Mouse (Mus musculus): ENCODE measurements around the gene Cfi.
A peak's percentile ranks its signal among the peaks of the same experiment; 100 is the strongest.

Cfi gene

DNA sequence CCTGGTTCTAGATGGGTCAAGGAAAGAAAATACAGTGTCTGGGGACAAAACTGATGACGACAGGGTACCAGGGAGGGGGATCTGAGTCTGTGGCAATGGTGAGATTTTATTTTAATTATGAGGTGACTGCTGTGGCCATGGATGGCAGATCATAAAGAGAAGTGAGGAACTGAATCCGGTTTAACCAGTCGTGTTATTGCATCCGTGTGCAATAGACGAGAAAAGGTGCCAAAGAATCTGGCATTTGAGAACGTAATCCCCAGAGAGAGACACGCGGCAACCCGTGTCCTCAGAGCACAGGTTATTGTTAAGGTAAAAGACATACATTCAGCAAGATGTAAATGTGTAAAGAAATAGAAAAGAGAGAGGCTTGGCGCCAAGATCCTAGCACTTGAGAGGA, 41.6 kb downstream of the Cfi start:
- no peak for DNase-seq (ENCODE audit: low spot score)

DNA sequence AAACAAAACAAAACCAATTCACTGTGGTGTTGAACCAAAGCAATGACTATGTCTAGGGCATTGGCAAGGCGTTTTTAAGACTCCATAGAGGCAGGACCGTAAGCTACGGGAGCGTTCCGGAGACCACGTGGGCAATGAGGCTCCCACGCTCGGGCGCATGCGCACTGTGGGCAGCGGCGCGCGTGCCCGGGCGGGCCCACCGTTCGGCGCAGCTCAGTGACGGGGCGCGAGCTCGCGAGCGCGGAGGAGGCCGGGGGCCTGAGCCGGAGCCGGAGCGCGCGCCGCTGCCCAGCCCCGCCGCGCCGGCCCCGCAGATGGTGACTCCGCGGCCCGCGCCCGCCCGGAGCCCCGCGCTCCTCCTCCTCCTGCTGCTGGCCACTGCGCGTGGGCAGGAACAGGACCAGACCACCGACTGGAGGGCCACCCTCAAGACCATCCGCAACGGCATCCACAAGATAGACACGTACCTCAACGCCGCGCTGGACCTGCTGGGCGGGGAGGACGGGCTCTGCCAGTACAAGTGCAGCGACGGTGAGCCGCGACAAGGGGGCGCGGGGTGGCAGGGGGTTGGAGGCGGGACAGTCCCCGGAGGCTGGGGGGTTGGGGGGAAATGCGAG, 42.8 kb downstream of the Cfi start, which contains the start of gene Pla2g12a:
Gene Pla2g12a (plus strand): TSS at position 202 of the 617 bp plus-strand sequence.
- DNase-seq (ENCODE audit: low spot score), result peak; percentile 91

- DNase-seq (ENCODE audit: low spot score), result peak; percentile 59
Observed at GRCm38 (mm10) chr3:129879131-129879757, 43.6 kb downstream of the Cfi start.

DNA sequence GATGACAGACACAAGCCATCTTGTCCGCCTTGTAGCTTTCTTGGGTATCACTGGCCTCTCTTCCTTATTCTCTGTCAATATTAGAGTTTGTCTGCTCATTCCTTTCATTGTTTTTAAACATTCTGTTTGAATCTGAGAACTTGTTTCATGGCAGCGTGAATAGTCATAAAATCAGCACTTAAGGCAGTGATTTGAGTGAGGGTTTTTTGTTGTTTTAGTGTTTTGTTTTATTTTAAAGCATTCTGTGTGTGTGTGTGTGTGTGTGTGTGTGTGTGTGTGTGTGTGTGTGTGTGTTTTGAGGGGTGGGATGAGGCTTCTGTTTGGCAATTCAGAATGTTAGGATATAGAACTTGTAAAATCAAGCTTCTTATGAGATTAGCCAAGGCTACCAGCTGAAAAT, 44.2 kb downstream of the Cfi start:
- no peak for DNase-seq (ENCODE audit: low spot score)

GRCm38 (mm10) chr3:129880925-129881593, 45.4 kb downstream of the Cfi start:
- DNase-seq (ENCODE audit: low spot score), result no peak

- no peak for DNase-seq (ENCODE audit: low spot score)
Observed at GRCm38 (mm10) chr3:129885577-129885976, 49.9 kb downstream of the Cfi start.

- no peak for DNase-seq (ENCODE audit: low spot score)
Observed at GRCm38 (mm10) chr3:129886430-129886829, 50.7 kb downstream of the Cfi start.

DNA sequence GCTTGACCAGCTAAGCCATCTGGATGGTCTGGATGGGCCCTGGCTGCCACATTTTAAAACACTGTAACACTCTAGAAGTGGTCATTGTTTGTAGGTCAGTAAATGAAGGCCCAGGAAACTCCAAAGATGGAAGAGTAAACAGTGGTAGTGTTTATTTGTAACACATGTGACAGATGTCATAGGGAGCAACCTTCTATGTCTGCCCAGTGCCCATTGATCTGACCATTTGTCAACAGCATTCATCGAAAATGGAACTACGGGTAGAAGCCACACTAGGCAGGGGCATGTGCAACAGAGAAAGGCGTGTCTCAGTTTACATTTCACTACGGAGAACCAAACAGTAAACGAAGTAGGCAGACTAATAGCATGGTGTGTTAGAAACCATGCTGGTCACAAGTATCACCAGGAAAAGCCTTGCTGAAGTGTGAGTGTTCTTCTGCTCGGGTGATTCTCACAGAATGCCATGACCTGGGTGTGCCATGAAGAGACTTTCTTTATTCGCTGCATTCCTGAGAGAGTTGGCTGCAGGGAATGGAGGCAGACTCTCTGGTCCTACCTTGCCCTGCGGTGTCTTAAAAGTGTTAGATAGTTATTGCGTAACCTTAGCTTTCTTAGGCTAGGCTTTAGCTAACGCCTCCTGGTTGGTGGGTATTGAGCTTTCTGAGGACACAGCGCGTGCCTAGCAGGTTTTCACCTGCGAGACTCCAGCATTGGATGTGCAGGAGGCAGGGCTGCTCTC, 52.3 kb downstream of the Cfi start:
- no peak for DNase-seq (ENCODE audit: low spot score)

- DNase-seq (ENCODE audit: low spot score), result no peak
Observed at GRCm38 (mm10) chr3:129892003-129892402, 56.3 kb downstream of the Cfi start.

- no peak for DNase-seq (ENCODE audit: low spot score)
Observed at GRCm38 (mm10) chr3:129893143-129893542, 57.5 kb downstream of the Cfi start.

DNA sequence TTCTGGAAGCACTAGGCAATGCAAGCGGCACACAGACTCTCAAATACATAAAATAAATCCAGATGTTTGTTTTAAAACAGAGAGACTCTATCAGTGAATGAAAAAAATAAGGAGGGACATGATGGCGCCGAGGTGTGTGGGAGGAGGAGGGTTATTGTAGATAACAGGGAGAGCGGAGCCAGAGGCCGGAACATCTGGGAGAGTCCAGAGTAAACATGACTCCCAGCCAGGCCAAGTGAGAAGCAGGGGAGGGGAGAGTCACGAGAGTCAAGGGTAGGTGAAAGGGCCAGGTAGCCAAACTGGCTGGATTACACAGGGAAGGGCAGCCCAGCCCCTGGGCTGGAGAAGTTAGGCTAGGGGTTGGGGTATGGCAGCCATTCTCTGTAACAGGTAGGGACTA, 60.9 kb downstream of the Cfi start:
- no peak for DNase-seq (ENCODE audit: low spot score)

GRCm38 (mm10) chr3:129898886-129899285, 63.2 kb downstream of the Cfi start:
- no peak for DNase-seq (ENCODE audit: low spot score)

DNA sequence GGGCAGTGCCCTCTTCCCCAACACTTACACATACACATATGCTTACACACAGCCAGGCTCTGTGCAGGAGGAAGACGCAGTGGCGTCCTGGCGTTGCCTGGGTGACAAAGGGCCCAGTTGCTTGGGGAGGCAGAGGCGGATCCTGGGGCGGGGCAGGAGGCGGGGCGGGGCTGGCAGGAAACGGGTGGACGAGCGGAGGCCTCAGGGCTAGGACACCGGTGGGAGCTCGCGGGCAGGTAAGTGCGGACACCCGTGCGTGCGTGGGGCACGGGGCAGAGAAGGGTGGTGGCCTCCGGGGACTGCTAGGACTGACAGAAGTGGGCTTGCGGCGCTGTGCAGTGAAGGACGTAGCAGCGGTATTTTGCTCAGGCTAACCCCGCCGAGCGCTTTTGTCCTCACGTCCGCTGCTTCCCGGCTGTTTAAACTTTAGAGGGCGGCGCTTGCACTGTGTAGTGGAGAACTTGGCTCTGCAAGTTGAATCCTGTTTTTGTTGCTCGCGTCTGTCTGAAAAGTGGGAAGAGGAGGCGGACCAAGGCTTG, 65.7 kb downstream of the Cfi start, which contains the start of gene Casp6:
Gene Casp6 (plus strand): TSS at position 155 of the 539 bp plus-strand sequence.
- peak; percentile 74 for DNase-seq (ENCODE audit: low spot score)

GRCm38 (mm10) chr3:129903369-129903768, 67.7 kb downstream of the Cfi start:
- no peak for DNase-seq (ENCODE audit: low spot score)

DNA sequence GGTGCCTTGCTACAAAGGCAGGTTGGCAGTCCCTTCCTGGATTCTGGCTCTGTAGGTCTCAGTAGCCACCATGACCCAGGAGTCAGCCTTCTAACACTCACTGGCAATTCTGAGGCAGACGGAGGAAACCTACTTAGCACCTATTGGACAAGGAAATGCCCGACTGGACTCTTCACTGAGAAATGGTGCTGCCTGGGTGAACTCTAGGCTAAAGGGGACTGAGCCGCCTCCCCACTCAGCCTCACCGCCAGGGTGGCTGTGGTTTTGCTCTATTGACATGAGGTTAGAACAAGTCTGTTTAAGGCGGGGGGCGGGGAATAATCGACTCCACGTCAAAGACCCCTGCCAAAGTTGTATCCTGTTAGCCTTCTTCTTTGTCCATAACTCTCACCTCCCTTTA, 68.2 kb downstream of the Cfi start:
- DNase-seq (ENCODE audit: low spot score), result no peak

DNA sequence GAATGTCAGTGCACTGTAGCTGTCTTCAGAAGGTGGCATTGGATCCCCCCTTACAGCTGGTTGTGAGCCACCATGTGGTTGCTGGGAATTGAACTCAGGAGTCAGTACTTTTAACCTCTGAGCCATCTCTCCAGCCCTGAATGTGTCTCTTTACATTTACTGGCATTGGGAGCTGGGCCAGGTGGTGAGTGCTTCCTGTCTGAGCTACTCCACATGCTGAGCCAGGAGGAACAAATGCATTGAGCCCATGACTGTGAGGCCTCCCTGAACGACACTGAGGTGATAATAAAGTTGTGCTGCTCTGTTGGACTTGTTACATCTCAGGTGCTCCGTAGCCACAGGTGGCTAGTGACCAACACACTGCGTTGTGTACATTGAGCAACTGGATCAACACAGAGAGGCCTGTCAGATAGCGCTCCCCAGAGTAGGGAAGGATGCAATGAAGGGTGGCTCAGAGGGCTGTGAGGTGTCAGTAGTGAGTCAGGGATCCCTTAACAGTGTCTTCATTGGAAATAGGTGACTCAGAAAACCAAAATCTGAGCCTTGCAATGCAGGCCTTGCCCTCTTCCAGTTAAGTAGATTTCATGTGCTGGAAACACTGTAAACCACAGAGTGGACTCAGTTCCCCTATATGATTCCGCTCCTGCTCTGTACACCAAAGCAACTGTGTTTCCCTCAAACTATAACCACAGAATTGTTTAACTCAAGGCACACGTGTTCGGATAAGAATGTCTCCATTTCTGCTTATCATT, 68.9 kb downstream of the Cfi start:
- DNase-seq (ENCODE audit: low spot score), result no peak

- no peak for DNase-seq (ENCODE audit: low spot score)
Observed at GRCm38 (mm10) chr3:129912025-129912424, 76.3 kb downstream of the Cfi start.

DNA sequence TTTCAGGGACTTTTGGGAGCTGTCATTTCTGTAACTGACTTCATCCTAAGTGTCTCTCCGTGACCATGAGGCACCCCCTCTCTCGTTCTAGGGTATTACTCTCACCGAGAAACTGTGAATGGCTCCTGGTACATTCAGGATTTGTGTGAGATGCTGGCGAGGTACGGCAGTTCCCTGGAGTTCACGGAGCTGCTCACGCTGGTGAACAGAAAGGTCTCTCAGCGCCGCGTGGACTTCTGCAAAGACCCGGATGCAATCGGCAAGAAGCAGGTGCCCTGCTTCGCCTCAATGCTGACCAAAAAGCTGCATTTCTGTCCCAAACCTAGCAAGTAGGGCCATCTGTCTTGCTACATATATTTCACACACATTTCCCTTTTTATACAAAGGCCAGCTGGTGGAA, 77.6 kb downstream of the Cfi start:
- no peak for DNase-seq (ENCODE audit: low spot score)

- DNase-seq (ENCODE audit: low spot score), result no peak
Observed at GRCm38 (mm10) chr3:129917424-129917823, 81.7 kb downstream of the Cfi start.

DNA sequence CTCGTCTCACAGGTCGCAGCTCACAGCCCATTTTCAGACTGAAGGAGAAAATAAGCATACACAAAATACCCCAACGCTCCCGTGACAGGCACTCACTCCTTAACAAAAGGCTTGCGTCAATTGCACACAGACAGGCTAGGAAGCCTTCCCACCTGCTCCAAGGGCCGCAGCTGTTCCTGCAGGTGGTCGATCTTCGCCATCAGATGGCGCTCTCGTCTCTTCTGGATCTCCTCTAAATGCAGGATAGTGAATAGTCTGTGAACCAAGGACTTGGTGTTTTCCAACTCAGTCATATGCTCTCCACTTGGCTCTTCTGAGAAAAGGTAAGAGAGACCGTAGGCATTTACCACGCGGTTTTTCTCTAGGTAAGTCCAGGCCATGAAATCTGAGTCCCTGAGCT, 82.8 kb downstream of the Cfi start:
- DNase-seq (ENCODE audit: low spot score), result no peak

DNA sequence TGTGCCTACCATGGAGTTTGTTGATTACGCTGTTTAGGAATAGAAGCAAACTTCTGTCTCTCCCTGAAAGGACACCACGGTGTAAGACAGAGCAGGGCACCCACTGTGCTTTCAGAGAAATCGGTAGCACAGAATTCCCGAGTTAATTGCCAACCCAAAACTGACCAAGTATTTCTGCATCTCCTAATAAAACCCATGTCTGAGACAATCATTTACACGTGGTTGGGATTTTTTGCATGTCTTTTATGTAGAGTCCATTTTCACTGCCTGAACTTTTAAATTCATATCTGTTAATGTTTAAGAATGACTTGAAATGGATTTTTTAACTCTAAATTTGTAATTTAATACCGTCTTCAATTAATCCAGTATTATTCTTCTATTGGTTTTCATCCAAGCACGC, 87.9 kb downstream of the Cfi start:
- no peak for DNase-seq (ENCODE audit: low spot score)

Data from testis, postnatal 14 days (tissue).